Mouse (Mus musculus) myocyte (in vitro differentiated cells): ENCODE results near the gene Dyrk2.

Experiments used
- POLR2A ChIP-seq: IDR thresholded peaks from one replicate; pipeline ENCODE4 v1.6.1; 2011; ENCODE audit warnings: low read depth, mild to moderate bottlenecking, control low read depth, moderate library complexity; ENCODE audit not compliant: insufficient read length
- TCF12 ChIP-seq: IDR thresholded peaks from one replicate; pipeline ENCODE4 v1.6.1; 2011; ENCODE audit warnings: mild to moderate bottlenecking, control low read depth; ENCODE audit not compliant: poor library complexity, insufficient read depth, severe bottlenecking

- TF ChIP-seq TCF12 (no peak), POLR2A (no peak)
Measured at GRCm38 (mm10) chr10:118872196-118872595, 2.2 kb upstream of the Dyrk2 start.
